ENCODE assay signal across 14 mouse cellular contexts in genomic region chr9:103078194-103078691, GRCm38 (mm10). TPM values are rescaled to one million over a fixed set of nuclear protein-coding genes. Genes with fewer than 3 reads are reported as not detected.
DNase-seq lines count a peak whose midpoint lies in the region; ATAC-seq lines count a peak whose summit lies in the region.
"Had no signal": no experiment of that assay in that cellular context is flagged by ENCODE, and none has a peak within 500 bp of the region (broad histone marks: within the 10 kb centered on the region; RNA-seq: fewer than 3 reads in every experiment).

No protein-coding gene starts in this region.

- WGBS in lung, embryonic 15.5 days, result 52% methylated on average over 6 of the region's 6 CpGs
- 52% methylated on average over 6 of the region's 6 CpGs for WGBS in lung, embryonic 16.5 days

- peaks cover 26% of the 10 kb centered on the region for H3K4me1 ChIP-seq in lung, embryonic 15.5 days
- H3K4me1 ChIP-seq in lung, embryonic 16.5 days (replicated peaks; ENCODE audit: control insufficient read depth, insufficient read depth, low read length), result peaks cover 15% of the 10 kb centered on the region
- H3K4me1 ChIP-seq: forebrain, embryonic 15.5 days; midbrain, embryonic 15.5 days had no signal

- peak overlapping the region; percentile 90; the same call in 1 of the 2 replicates for H3K27ac ChIP-seq in lung, embryonic 15.5 days
- H3K27ac ChIP-seq in lung, embryonic 16.5 days (ENCODE audit: low read length), result peak overlapping the region; percentile 87; the same call in 1 of the 2 replicates
- H3K27ac ChIP-seq: forebrain, embryonic 15.5 days; heart, embryonic 15.5 days; midbrain, embryonic 15.5 days; neural tube, embryonic 13.5 days had no signal

- H3K4me2 ChIP-seq in lung, embryonic 15.5 days, result no peak overlapping the region
- H3K4me2 ChIP-seq in lung, embryonic 16.5 days (ENCODE audit: low read depth, low read length), result no peak overlapping the region
- H3K4me2 ChIP-seq: forebrain, embryonic 15.5 days; heart, embryonic 15.5 days; midbrain, embryonic 15.5 days; neural tube, embryonic 13.5 days had no signal

- H3K9me3 ChIP-seq in lung, embryonic 15.5 days, result no peaks in the 10 kb centered on the region
- H3K9me3 ChIP-seq in lung, embryonic 16.5 days (ENCODE audit: control insufficient read depth, low read length), result 0 out of 2 replicates have a peak, but pooled peaks cover 3% of the 10 kb centered on the region
- H3K9me3 ChIP-seq: forebrain, embryonic 15.5 days; heart, embryonic 15.5 days; midbrain, embryonic 15.5 days had no signal

- peak; percentile 63; the same call in 1 of the 2 replicates for ATAC-seq in lung, embryonic 15.5 days (ENCODE audit: borderline replicate concordance, extremely low read depth, low FRiP score, low TSS enrichment)
- ATAC-seq in hematopoietic stem cell, adult 5-6 weeks (replicated peaks in 1 of 2; ENCODE audit: insufficient read depth in 1 of 2, low FRiP score in 2 of 2, low TSS enrichment in 1 of 2, low read depth in 1 of 2, poor library complexity in 2 of 2, severe bottlenecking in 2 of 2), result peak; percentile 47 to 51; a peak in 1 of 4 replicates
- ATAC-seq in lung, embryonic 16.5 days (ENCODE audit: low read depth), result peak; percentile 47
- ATAC-seq in erythroblast, adult 5-6 weeks (replicated peaks; ENCODE audit: low FRiP score, poor library complexity, severe bottlenecking), result no peak
- ATAC-seq: forebrain, embryonic 15.5 days; midbrain, embryonic 15.5 days had no signal

- H3K9ac ChIP-seq in lung, embryonic 15.5 days, result no peak overlapping the region
- no peak overlapping the region for H3K9ac ChIP-seq in lung, embryonic 16.5 days (ENCODE audit: low read length)
- H3K9ac ChIP-seq: forebrain, embryonic 15.5 days; heart, embryonic 15.5 days; midbrain, embryonic 15.5 days; neural tube, embryonic 13.5 days had no signal

- H3K36me3 ChIP-seq in lung, embryonic 15.5 days, result no peaks in the 10 kb centered on the region; the same call in 1 of the 2 replicates
- H3K36me3 ChIP-seq in lung, embryonic 16.5 days (ENCODE audit: control insufficient read depth, insufficient read depth, low read length), result 0 out of 2 replicates have a peak, but pooled peaks cover 5% of the 10 kb centered on the region
- H3K36me3 ChIP-seq: forebrain, embryonic 15.5 days; heart, embryonic 15.5 days; midbrain, embryonic 15.5 days; neural tube, embryonic 13.5 days had no signal

- H3K4me3 ChIP-seq in lung, embryonic 15.5 days, result no peak overlapping the region
- H3K4me3 ChIP-seq in lung, embryonic 16.5 days (ENCODE audit: low read length), result no peak overlapping the region
- H3K4me3 ChIP-seq: forebrain, embryonic 15.5 days; heart, embryonic 15.5 days; midbrain, embryonic 15.5 days; neural tube, embryonic 13.5 days had no signal

- no peaks in the 10 kb centered on the region for H3K27me3 ChIP-seq in lung, embryonic 15.5 days
- no peaks in the 10 kb centered on the region for H3K27me3 ChIP-seq in lung, embryonic 16.5 days (ENCODE audit: control insufficient read depth, insufficient read depth, low read depth, low read length)
- H3K27me3 ChIP-seq: forebrain, embryonic 15.5 days; heart, embryonic 15.5 days; midbrain, embryonic 15.5 days; neural tube, embryonic 13.5 days had no signal

- DNase-seq in lung, adult 18-20 months, result no peak
- DNase-seq in embryo, embryonic 10.5 days (ENCODE audit: low spot score), result no peak
- DNase-seq in urinary bladder, postnatal 4 days (ENCODE audit: low spot score in 2 of 2), result no peak
- DNase-seq: gastrocnemius, postnatal 36 days; layer of hippocampus, adult 9-11 months; thymus, adult 18-20 months had no signal

RNA-seq across cellular contexts. Expression of gene Rab6b, which starts 33.3 kb away (rescaled TPM):
- polyA plus RNA-seq in lung, embryonic 15.5 days (2015; fragmentation: Nextera tagmentation; extraction: Ambion mirVana), result 3.8 and 4.3 TPM in 2 replicates
- total RNA-seq in hematopoietic stem cell, adult 5-6 weeks (2017), result 3.5 and 5.2 TPM in 2 replicates
- polyA plus RNA-seq in lung, embryonic 16.5 days (2015; fragmentation: Nextera tagmentation; extraction: Ambion mirVana), result 3.3 and 3.6 TPM in 2 replicates
- total RNA-seq in erythroblast, adult 5-6 weeks (2015; ENCODE audit: low replicate concordance), result 0.84 TPM in 1 of 2 replicates, not detected in the other
- 0.09 TPM in 1 of 2 replicates, not detected in the other for total RNA-seq in erythroblast, adult 5-6 weeks (2017; ENCODE audit: low replicate concordance)
